Mouse (Mus musculus) thymus, postnatal 10 days (tissue): Measurements from ENCODE around the gene Gm30737.
"Not testable (repeated sequence)": the region's sequence is repeated elsewhere in the genome, so short reads cannot be mapped to it uniquely, and the experiment has no call there.

Experiments used
- DNase-seq, 2 experiments: peaks; one replicate each; pipeline ENCODE4 v3.0.0; 2021; ENCODE audit warnings: low spot score in 2 of 2

The Gm30737 gene

DNA sequence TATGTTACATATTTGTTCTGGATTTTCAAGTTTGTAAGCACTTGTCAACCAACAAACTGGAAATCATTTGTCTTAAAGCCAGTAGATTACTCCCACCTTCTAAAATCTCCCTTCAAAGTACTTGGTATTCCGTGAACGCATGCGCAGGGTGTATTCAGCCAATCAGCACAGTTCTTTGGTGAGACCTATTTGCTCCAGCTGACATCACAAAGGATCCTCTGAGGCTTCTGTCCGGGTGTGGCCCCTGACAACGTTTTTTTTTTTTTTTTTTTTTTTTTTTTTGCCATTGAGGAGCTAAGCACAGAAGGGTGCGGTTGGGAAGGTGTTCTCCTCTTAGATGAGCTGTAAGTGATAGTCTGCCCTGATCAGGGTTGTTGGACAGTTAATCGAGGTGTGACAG, at the start of gene Gm30737:
Gene Gm30737 (plus strand): TSS at position 301 of the 400 bp plus-strand sequence.
- DNase-seq: not testable (repeated sequence)
